Mouse (Mus musculus) C2C12 (cell line): ENCODE data around the gene Tnfrsf21.

Experiments
- CEBPB ChIP-seq: IDR thresholded peaks from one replicate; pipeline ENCODE4 v1.6.1; 2011; ENCODE audit warnings: low read depth, mild to moderate bottlenecking, control low read depth, moderate library complexity
- CTCF ChIP-seq: IDR thresholded peaks from one replicate; pipeline ENCODE4 v1.5.1; 2011; ENCODE audit not compliant: control insufficient read depth, insufficient read depth, insufficient read length
- FOSL1 ChIP-seq: IDR thresholded peaks from one replicate; pipeline ENCODE4 v1.8.0; 2011; ENCODE audit warnings: mild to moderate bottlenecking, low read length; ENCODE audit not compliant: poor library complexity, insufficient read depth, severe bottlenecking
- MAX ChIP-seq: IDR thresholded peaks from one replicate; pipeline ENCODE4 v1.6.1; 2011; ENCODE audit warnings: mild to moderate bottlenecking, control low read depth
- MYOD1 ChIP-seq: IDR thresholded peaks from one replicate; pipeline ENCODE4 v1.6.1; 2011; ENCODE audit warnings: low read depth; ENCODE audit not compliant: control insufficient read depth, insufficient read length
- MYOG ChIP-seq: IDR thresholded peaks from one replicate; pipeline ENCODE4 v1.6.1; 2011; ENCODE audit not compliant: control insufficient read depth, insufficient read length; ENCODE audit errors: extremely low read depth
- USF1 ChIP-seq: IDR thresholded peaks from one replicate; pipeline ENCODE4 v1.6.1; 2011; ENCODE audit warnings: low read depth, mild to moderate bottlenecking, control low read depth, moderate library complexity

DNA sequence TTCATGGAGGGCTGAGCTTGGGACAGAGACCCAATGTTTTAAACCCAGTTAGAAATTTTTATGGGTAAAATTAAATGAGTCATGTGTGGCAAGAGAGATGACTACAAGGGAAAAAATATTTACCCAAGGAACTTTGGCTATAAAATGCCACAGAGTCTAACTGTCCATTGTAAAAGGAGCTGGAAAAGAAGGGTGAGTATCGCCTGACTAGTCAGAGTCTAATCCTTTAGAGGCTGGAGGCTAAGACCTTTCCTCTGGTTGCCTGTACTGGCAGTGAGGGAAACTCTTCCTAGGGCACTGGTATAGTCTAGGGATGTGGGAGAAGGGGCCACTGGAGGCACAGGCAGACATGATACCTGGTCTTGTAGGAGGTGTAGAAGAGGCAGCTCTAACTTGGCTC, 36.4 kb downstream of the Tnfrsf21 start:
- TF ChIP-seq CTCF (no peak), CEBPB (no peak), MAX (no peak), USF1 (no peak), MYOD1 (no peak), MYOG (no peak), FOSL1 (no peak)
